Mouse (Mus musculus): ENCODE data around the gene Hoxd12.

Gene Hoxd12

GRCm38 (mm10) chr2:74666411-74666810 is 8.4 kb upstream of the Hoxd12 start:
- DNase-seq (ENCODE audit: low spot score), result no peak

- DNase-seq (ENCODE audit: low spot score), result no peak
Observed at GRCm38 (mm10) chr2:74667191-74667841, 7.5 kb upstream of the Hoxd12 start.

DNA sequence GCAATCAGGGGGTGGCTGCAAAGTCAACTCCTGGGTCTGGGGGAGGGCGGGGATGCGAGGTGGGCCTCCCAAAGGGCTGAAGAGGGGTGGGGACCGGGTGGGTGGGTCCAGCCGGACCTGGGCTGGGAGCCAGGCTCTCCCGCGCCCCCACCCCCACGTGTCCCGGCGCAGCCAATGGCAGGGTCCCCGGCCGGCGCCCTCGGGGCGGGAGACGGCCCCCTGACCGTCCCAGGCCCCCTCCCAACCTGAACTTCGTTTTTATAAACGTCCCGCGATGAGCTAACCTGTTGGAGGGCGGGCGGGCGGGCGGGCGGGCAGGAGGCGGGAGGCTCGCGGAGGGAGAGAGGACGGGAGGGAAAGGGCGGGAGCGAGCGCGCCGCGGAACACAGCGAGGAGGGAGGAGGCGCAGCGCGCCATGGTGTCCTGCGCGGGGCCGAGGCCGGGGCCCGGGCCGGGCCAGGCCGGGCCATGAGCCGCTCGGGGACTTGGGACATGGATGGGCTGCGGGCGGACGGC is 6.9 kb upstream of the Hoxd12 start, which contains the start of gene Hoxd13:
Gene Hoxd13 (plus strand): TSS at position 469 of the 516 bp plus-strand sequence.
- DNase-seq (ENCODE audit: low spot score), result no peak

GRCm38 (mm10) chr2:74668370-74669229 is 6.2 kb upstream of the Hoxd12 start:
- no peak for DNase-seq (ENCODE audit: low spot score)

DNA sequence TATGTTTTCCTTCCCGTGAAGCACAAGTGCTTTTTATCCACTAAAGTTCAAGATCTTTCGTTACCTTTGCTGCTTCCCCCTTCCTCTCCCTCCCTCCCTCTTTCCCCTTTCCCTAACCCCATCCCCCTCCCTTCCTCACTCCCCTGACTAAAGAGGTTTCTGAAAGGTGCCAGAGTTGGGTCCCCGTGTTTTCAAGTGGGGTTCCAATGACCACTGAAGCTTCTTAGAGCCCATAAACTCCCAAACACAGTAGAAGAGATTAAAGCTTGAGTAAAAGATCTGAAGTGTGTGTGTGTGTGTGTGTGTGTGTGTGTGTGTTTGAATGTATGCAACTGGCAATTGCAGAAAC is 5.6 kb upstream of the Hoxd12 start:
- no peak for DNase-seq (ENCODE audit: low spot score)

GRCm38 (mm10) chr2:74669650-74670235 is 5.1 kb upstream of the Hoxd12 start:
- DNase-seq (ENCODE audit: low spot score), result no peak

- DNase-seq (ENCODE audit: low spot score), result no peak
Observed at GRCm38 (mm10) chr2:74670632-74671188, 4.1 kb upstream of the Hoxd12 start.

- DNase-seq (ENCODE audit: low spot score), result no peak
Observed at GRCm38 (mm10) chr2:74671847-74672246, 3.0 kb upstream of the Hoxd12 start.

GRCm38 (mm10) chr2:74672481-74673362 is 2.1 kb upstream of the Hoxd12 start:
- DNase-seq (ENCODE audit: low spot score), result no peak

DNA sequence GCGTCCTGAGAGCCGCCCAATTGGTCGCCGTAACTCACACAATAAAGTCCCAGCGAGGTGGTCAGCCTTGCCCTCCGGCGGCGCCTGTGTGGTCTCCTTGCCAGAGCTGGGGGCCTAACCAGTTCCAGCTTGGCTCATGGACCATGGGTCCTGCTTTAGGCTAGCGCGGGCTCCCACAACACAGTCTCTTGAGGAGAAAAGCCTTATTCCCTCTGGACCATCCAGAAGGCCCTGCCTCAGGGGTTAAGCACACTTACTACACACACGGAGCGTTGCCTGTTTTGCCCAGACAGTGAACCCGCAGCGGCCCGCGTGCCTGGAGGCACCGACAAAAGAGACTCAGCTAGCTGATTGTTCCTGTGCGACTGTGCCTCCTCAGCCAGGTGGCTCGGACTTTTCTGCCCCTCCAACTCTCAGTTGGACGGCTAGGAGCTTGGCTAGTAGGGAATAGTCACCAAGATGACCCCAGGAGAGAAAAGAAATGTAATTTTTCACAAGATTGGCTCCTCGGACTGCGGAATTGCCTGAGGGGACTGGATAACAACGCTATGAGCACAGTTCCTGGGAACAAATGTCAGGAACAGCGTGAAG is 883 bp upstream of the Hoxd12 start:
- DNase-seq (ENCODE audit: low spot score), result no peak

- DNase-seq (ENCODE audit: low spot score), result peak; percentile 10
Observed at GRCm38 (mm10) chr2:74675666-74676282, 961 bp downstream of the Hoxd12 start.

- DNase-seq (ENCODE audit: low spot score), result no peak
Observed at GRCm38 (mm10) chr2:74676376-74677052, 1.7 kb downstream of the Hoxd12 start.

- DNase-seq (ENCODE audit: low spot score), result no peak
Observed at GRCm38 (mm10) chr2:74677106-74677505, 2.3 kb downstream of the Hoxd12 start.

GRCm38 (mm10) chr2:74678891-74679595 is 4.2 kb downstream of the Hoxd12 start, which contains the start of gene Hoxd11:
Hoxd11 (plus strand) TSS chr2:74679557.
- DNase-seq (ENCODE audit: low spot score), result no peak

DNA sequence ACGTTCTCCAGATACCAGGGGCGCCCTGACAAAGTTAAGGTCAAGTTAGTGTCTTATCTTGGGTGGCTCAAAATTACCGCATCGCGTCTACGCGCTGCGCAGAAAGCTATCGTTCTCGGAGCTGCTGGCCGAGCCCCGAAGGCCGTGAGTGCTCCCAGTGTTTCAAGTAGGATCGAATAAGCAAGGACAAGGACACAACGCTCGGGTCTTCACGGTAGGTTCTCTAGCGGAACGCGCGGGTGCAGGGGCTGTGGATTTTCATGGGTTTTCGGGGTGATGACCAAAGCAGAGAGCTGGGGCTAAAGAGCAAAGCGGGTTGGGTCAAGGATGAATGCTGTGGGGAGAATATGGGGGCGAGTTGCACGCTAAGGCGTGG is 4.8 kb downstream of the Hoxd12 start:
- DNase-seq (ENCODE audit: low spot score), result no peak

DNA sequence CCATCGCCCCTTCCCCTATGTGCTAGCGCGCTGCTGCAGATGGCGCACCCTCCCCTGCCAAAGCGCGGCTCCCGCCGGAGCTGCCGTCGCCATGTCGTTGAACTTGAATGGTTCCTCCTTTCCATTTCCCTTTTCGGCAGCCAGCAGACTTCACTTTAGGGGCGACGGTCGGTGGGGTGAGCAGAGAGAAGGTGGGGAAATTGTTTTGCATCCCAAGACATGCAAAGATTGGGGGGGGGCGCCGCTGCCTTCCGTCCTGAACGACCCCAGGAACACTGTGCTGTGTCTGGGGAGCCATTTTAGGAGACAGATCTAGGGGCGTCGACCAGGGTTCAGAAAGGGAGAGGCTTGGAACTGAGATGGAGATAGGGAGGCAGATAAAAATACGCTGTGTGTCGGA is 5.2 kb downstream of the Hoxd12 start:
- DNase-seq (ENCODE audit: low spot score), result no peak

- no peak for DNase-seq (ENCODE audit: low spot score)
Observed at GRCm38 (mm10) chr2:74680561-74681398, 6.0 kb downstream of the Hoxd12 start.
